ENCODE assay signal across 13 mouse cellular contexts in the genomic region with DNA sequence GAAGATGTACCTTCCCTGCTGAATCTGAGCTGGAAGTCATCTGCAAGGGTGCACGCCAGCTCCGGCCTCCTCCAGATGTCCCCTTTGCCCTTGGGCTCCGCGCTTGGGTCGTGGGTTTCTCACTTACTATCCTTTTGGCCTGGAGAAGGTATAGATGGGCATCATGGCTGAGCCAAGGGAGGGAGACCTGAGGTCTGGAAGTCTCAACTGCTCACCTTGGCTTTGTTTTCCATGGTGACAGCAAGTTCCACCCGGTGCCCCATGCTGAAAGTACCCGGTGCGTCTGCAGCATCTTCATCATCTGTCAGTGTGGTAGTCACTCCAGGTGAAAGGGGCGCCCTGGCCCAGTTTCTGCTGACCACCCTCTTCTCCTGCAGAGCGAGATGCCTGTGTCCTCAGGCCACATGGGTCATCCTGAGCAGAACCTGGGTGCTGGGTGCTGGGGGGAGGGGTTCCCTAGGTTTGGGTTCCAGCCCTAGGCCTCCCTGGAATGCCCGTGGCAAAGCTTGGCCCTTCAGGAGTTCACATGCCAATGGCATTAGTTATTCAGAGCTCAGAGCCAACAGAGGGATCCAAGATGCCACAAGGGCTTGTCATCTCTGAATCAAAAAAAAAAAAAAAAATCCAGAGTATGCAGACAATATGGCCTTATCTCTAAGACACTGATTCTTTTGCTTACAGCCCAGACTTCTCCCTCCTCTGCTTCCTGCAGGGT. TPM values are rescaled to one million over a fixed set of nuclear protein-coding genes. Genes with fewer than 3 reads are reported as not detected.
DNase-seq lines count a peak whose midpoint lies in the region; ATAC-seq and TF ChIP-seq lines count a peak whose summit lies in the region.
"Had no signal": no experiment of that assay in that cellular context is flagged by ENCODE, and none has a peak within 500 bp of the region (broad histone marks: within the 10 kb centered on the region; RNA-seq: fewer than 3 reads in every experiment).

No protein-coding gene starts in this region.

- no peak for TF ChIP-seq POLR2A in olfactory bulb, adult 2 months (IDR thresholded peaks at IDR 0.05; ENCODE audit: insufficient read depth, low read depth, low read length)

- no peak overlapping the region for H3K9ac ChIP-seq in heart, embryonic 12.5 days
- H3K9ac ChIP-seq: limb, embryonic 13.5 days had no signal

- no peaks in the 10 kb centered on the region for H3K9me3 ChIP-seq in heart, embryonic 12.5 days (replicated peaks)
- H3K9me3 ChIP-seq: limb, embryonic 13.5 days; midbrain, embryonic 10.5 days had no signal

- intact Hi-C loops in left cerebral cortex, adult 2 months (cut with DNase I): loop anchor here (5.0 kb wide), 1 partner anchor 122 kb away; no protein-coding TSS in a partner anchor

- no peak overlapping the region for H3K4me3 ChIP-seq in heart, embryonic 12.5 days
- H3K4me3 ChIP-seq in left cerebral cortex, adult 2 months: no peak overlapping the region
- H3K4me3 ChIP-seq in olfactory bulb, adult 2 months (ENCODE audit: insufficient read depth, low read depth, low read length): no peak overlapping the region
- H3K4me3 ChIP-seq: limb, embryonic 13.5 days; midbrain, embryonic 10.5 days had no signal

- TF ChIP-seq CTCF in left cerebral cortex, adult 2 months (IDR thresholded peaks at IDR 0.05): no peak
- TF ChIP-seq CTCF in olfactory bulb, adult 2 months (IDR thresholded peaks at IDR 0.05; ENCODE audit: insufficient read depth, low read depth, low read length): no peak

- peaks cover 51% of the 10 kb centered on the region for H3K4me1 ChIP-seq in heart, embryonic 12.5 days (replicated peaks)
- peaks cover 58% of the 10 kb centered on the region for H3K4me1 ChIP-seq in olfactory bulb, adult 2 months (ENCODE audit: control insufficient read depth, insufficient read depth, low read length)

- H3K4me2 ChIP-seq in heart, embryonic 12.5 days: peak overlapping the region; percentile 77

- ATAC-seq in heart, embryonic 12.5 days (ENCODE audit: insufficient number of reproducible peaks, low FRiP score): no peak

- H3K27ac ChIP-seq in heart, embryonic 12.5 days (ENCODE audit: poor library complexity, severe bottlenecking): no peak overlapping the region
- H3K27ac ChIP-seq in left cerebral cortex, adult 2 months: peak overlapping the region; percentile 87; the same call in 1 of the 2 replicates
- 0 out of 2 replicates have a peak overlapping the region, but pooled peaks have one; percentile 98 for H3K27ac ChIP-seq in olfactory bulb, adult 2 months (ENCODE audit: insufficient read depth, low read depth, low read length)
- H3K27ac ChIP-seq: limb, embryonic 13.5 days had no signal

- WGBS in heart, embryonic 12.5 days: 83% methylated on average over 11 of the region's 11 CpGs
- WGBS in olfactory bulb, adult 2 months: 81% methylated on average over 11 of the region's 11 CpGs

- H3K36me3 ChIP-seq in heart, embryonic 12.5 days: peaks cover 19% of the 10 kb centered on the region
- H3K36me3 ChIP-seq: limb, embryonic 13.5 days; midbrain, embryonic 10.5 days had no signal

- peaks cover 18% of the 10 kb centered on the region for H3K27me3 ChIP-seq in heart, embryonic 12.5 days (replicated peaks)

- no peak for DNase-seq in heart, adult 9 months (ENCODE audit: low spot score in 2 of 2)
- no peak for DNase-seq in left cerebral cortex, adult 2 months (ENCODE audit: extremely low spot score in 1 of 2, low spot score in 2 of 2)
- DNase-seq in left cerebral cortex, adult 18-20 months (ENCODE audit: low spot score in 2 of 2): no peak
- DNase-seq in NIH3T3 (ENCODE audit: low read depth): peak; percentile 70
- no peak for DNase-seq in frontal cortex, postnatal 10 days (ENCODE audit: low spot score in 2 of 2)

RNA-seq across cellular contexts. Expression of a gene that starts 2.0 kb away (rescaled TPM):
- 2.7 and 3.6 TPM in 2 replicates for polyA plus RNA-seq in heart, embryonic 12.5 days (2016; fragmentation: Nextera tagmentation; extraction: Ambion mirVana)
- total RNA-seq in left cerebral cortex, adult 2 months (2021): 1 to 10 TPM; 4.0 to 4.7 TPM
- 1 to 10 TPM; 4.4 to 4.8 TPM for total RNA-seq in left cerebral cortex, adult 18-20 months (2021)
- not detected in 2 replicates for polyA plus RNA-seq in olfactory bulb, adult 2 months (2012; ENCODE audit: insufficient read depth, insufficient read length, low replicate concordance, missing spikeins)

RNA-seq across cellular contexts. Expression of a gene that starts 12.1 kb away (rescaled TPM):
- polyA plus RNA-seq in heart, embryonic 12.5 days (2016; fragmentation: Nextera tagmentation; extraction: Ambion mirVana): not detected in 2 replicates
- total RNA-seq in left cerebral cortex, adult 2 months (2021): not detected
- total RNA-seq in left cerebral cortex, adult 18-20 months (2021): not detected
- polyA plus RNA-seq in olfactory bulb, adult 2 months (2012; ENCODE audit: insufficient read depth, insufficient read length, low replicate concordance, missing spikeins): not detected in 2 replicates
- total RNA-seq: hindbrain, postnatal 0 days; layer of hippocampus, postnatal 25 days had no signal
- polyA plus RNA-seq: hindbrain, postnatal 0 days; kidney, postnatal 0 days; limb, embryonic 13.5 days; midbrain, embryonic 10.5 days; neural tube, embryonic 11.5 days had no signal

RNA-seq across cellular contexts. Expression of a gene that starts 14.9 kb away (rescaled TPM):
- 33.8 and 37.3 TPM in 2 replicates for polyA plus RNA-seq in heart, embryonic 12.5 days (2016; fragmentation: Nextera tagmentation; extraction: Ambion mirVana)
- total RNA-seq in left cerebral cortex, adult 2 months (2021): 10 to 100 TPM; 42.7 to 47.9 TPM
- total RNA-seq in left cerebral cortex, adult 18-20 months (2021): 10 to 100 TPM; 48.7 to 49.6 TPM
- polyA plus RNA-seq in olfactory bulb, adult 2 months (2012; ENCODE audit: insufficient read depth, insufficient read length, low replicate concordance, missing spikeins): not detected in 2 replicates

RNA-seq across cellular contexts. Expression of a gene that starts 19.1 kb away (rescaled TPM):
- polyA plus RNA-seq in heart, embryonic 12.5 days (2016; fragmentation: Nextera tagmentation; extraction: Ambion mirVana): 0.10 and 0.23 TPM in 2 replicates
- total RNA-seq in left cerebral cortex, adult 2 months (2021): 100 to 1,000 TPM; 197 to 209 TPM
- total RNA-seq in left cerebral cortex, adult 18-20 months (2021): 100 to 1,000 TPM; 184 to 206 TPM
- 69.0 TPM in 1 of 2 replicates, not detected in the other for polyA plus RNA-seq in olfactory bulb, adult 2 months (2012; ENCODE audit: insufficient read depth, insufficient read length, low replicate concordance, missing spikeins)

RNA-seq across cellular contexts. Expression of a gene that starts 32.2 kb away (rescaled TPM):
- polyA plus RNA-seq in heart, embryonic 12.5 days (2016; fragmentation: Nextera tagmentation; extraction: Ambion mirVana): 1.4 and 1.5 TPM in 2 replicates
- 1 to 10 TPM; 2.3 to 3.2 TPM for total RNA-seq in left cerebral cortex, adult 2 months (2021)
- 1 to 10 TPM; 3.0 to 3.1 TPM for total RNA-seq in left cerebral cortex, adult 18-20 months (2021)
- polyA plus RNA-seq in olfactory bulb, adult 2 months (2012; ENCODE audit: insufficient read depth, insufficient read length, low replicate concordance, missing spikeins): not detected in 2 replicates
